In the genomic region with DNA sequence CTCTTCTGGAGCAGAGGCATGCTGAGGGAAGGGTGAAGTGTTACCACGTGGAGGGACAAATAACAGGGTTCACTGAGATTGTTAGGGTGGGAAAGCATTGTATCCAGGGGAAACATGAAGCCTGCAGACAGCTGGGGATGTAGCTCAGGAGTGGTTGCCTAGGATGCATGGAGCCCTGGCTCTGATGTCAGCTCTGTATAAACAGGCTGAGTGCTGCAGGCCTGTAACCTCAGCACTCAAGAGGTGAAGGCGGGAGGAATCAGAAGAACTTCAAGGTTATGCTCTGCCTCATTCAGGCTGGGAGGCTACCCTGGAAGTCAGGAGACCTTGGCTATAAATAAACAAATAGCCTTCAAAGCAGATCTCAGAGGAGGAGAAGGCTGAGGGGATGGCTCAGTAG, we compare ENCODE assay signal across 11 mouse cellular contexts. TPM values are rescaled to one million over a fixed set of nuclear protein-coding genes. Genes with fewer than 3 reads are reported as not detected.
DNase-seq lines count a peak whose midpoint lies in the region; ATAC-seq and TF ChIP-seq lines count a peak whose summit lies in the region.
"Had no signal": no experiment of that assay in that cellular context is flagged by ENCODE, and none has a peak within 500 bp of the region (broad histone marks: within the 10 kb centered on the region; RNA-seq: fewer than 3 reads in every experiment).

No protein-coding gene starts in this region.

- WGBS in midbrain, embryonic 12.5 days: 11% methylated on average over 2 of the region's 2 CpGs
- whole genome bisulfite sequencing in midbrain, embryonic 15.5 days: 23% methylated on average over 2 of the region's 2 CpGs
- WGBS in thymus, adult 2 months: 79% methylated on average over 2 of the region's 2 CpGs

- no peak for TF ChIP-seq CTCF in brain, embryonic 14.5 days (IDR thresholded peaks at IDR 0.05; ENCODE audit: borderline replicate concordance, extremely low read depth, insufficient read depth, insufficient read length)
- no peak for TF ChIP-seq CTCF in thymus, adult 2 months (IDR thresholded peaks at IDR 0.05; ENCODE audit: borderline replicate concordance, control insufficient read depth, extremely low read depth, insufficient read depth, low read length, poor library complexity)

- H3K4me2 ChIP-seq in midbrain, embryonic 12.5 days (replicated peaks): no peak overlapping the region
- no peak overlapping the region for H3K4me2 ChIP-seq in midbrain, embryonic 15.5 days

- peak overlapping the region; percentile 10; the same call in 1 of the 2 replicates for H3K27ac ChIP-seq in midbrain, embryonic 12.5 days (replicated peaks)
- no peak overlapping the region for H3K27ac ChIP-seq in midbrain, embryonic 15.5 days
- no peak overlapping the region for H3K27ac ChIP-seq in thymus, adult 2 months (ENCODE audit: control insufficient read depth, insufficient read depth, low read length)

- H3K4me3 ChIP-seq in midbrain, embryonic 12.5 days: no peak overlapping the region
- no peak overlapping the region for H3K4me3 ChIP-seq in midbrain, embryonic 15.5 days
- H3K4me3 ChIP-seq in thymus, adult 2 months (ENCODE audit: control insufficient read depth, insufficient read depth, low read length): no peak overlapping the region

- H3K27me3 ChIP-seq in midbrain, embryonic 12.5 days: no peaks in the 10 kb centered on the region
- no peaks in the 10 kb centered on the region for H3K27me3 ChIP-seq in midbrain, embryonic 15.5 days (replicated peaks)
- H3K27me3 ChIP-seq in thymus, adult 2 months (ENCODE audit: control insufficient read depth, insufficient read depth, low read length): no peaks in the 10 kb centered on the region
- H3K27me3 ChIP-seq: Patski had no signal

- intact Hi-C loops in heart, postnatal 36 days (cut with DNase I): loop anchor here (10.0 kb wide), 1 partner anchor 56 kb away; the partner anchor contains the start of gene Trpv2

- 0 out of 2 replicates have a peak, but pooled peaks cover 5% of the 10 kb centered on the region for H3K36me3 ChIP-seq in midbrain, embryonic 12.5 days
- H3K36me3 ChIP-seq in midbrain, embryonic 15.5 days (replicated peaks): 0 out of 2 replicates have a peak, but pooled peaks cover 2% of the 10 kb centered on the region
- H3K36me3 ChIP-seq in thymus, adult 2 months (ENCODE audit: control insufficient read depth, insufficient read depth, low read length): no peaks in the 10 kb centered on the region

- ATAC-seq in midbrain, embryonic 12.5 days (ENCODE audit: low FRiP score, low read depth): no peak
- ATAC-seq in midbrain, embryonic 15.5 days (replicated peaks): no peak
- ATAC-seq: inflammation-experienced regulatory T-cells, adult 6 months; lung, postnatal 0 days; Patski had no signal

- peaks cover 5% of the 10 kb centered on the region for H3K4me1 ChIP-seq in midbrain, embryonic 12.5 days
- H3K4me1 ChIP-seq in midbrain, embryonic 15.5 days: no peaks in the 10 kb centered on the region
- H3K4me1 ChIP-seq in thymus, adult 2 months (replicated peaks; ENCODE audit: control insufficient read depth, insufficient read depth, low read length): no peaks in the 10 kb centered on the region; the same call in 1 of the 2 replicates

- no peak for TF ChIP-seq POLR2A in brain, embryonic 14.5 days (IDR thresholded peaks at IDR 0.05; ENCODE audit: borderline replicate concordance, extremely low read depth, insufficient read depth, insufficient read length, poor library complexity, severe bottlenecking)
- TF ChIP-seq POLR2A in thymus, adult 2 months (IDR thresholded peaks at IDR 0.05; ENCODE audit: control insufficient read depth, extremely low read depth, insufficient read depth, low read length, poor library complexity): no peak

- no peaks in the 10 kb centered on the region for H3K9me3 ChIP-seq in midbrain, embryonic 12.5 days
- no peaks in the 10 kb centered on the region for H3K9me3 ChIP-seq in midbrain, embryonic 15.5 days

- H3K9ac ChIP-seq in midbrain, embryonic 12.5 days (replicated peaks): no peak overlapping the region
- no peak overlapping the region for H3K9ac ChIP-seq in midbrain, embryonic 15.5 days

- DNase-seq in heart, adult 11 months: peak; percentile 36
- no peak for DNase-seq in heart, postnatal 36 days
- peak; percentile 61 for DNase-seq in brain, embryonic 14.5 days (ENCODE audit: low read depth)
- DNase-seq in mesoderm, embryonic 11.5 days (ENCODE audit: low read depth, low spot score): peak; percentile 55
- DNase-seq in cerebellum, adult 8-10 months: no peak
- no peak for DNase-seq in thymus, adult 2 months

RNA-seq across cellular contexts. Expression of gene Cenpv, which starts 20.1 kb away (rescaled TPM):
- total RNA-seq in heart, postnatal 36 days (2021): 10 to 100 TPM; 22.8 to 25.0 TPM
- 73.6 and 86.9 TPM in 2 replicates for polyA plus RNA-seq in midbrain, embryonic 12.5 days (2016; fragmentation: Nextera tagmentation; extraction: Ambion mirVana)
- polyA plus RNA-seq in midbrain, embryonic 15.5 days (2015; fragmentation: Nextera tagmentation; extraction: Ambion mirVana): 67.0 and 67.3 TPM in 2 replicates
- polyA plus RNA-seq in brain, embryonic 14.5 days (2012; rRNA removed): 112 and 180 TPM in 2 replicates
- polyA plus RNA-seq in thymus, adult 2 months (2012; rRNA removed): 12.9 and 13.7 TPM in 2 replicates

RNA-seq across cellular contexts. Expression of gene Ubb, which starts 32.0 kb away (rescaled TPM):
- total RNA-seq in heart, postnatal 36 days (2021): 100 to 1,000 TPM; 708 to 720 TPM
- 3,778 and 3,810 TPM in 2 replicates for polyA plus RNA-seq in midbrain, embryonic 12.5 days (2016; fragmentation: Nextera tagmentation; extraction: Ambion mirVana)
- 4,689 and 4,874 TPM in 2 replicates for polyA plus RNA-seq in midbrain, embryonic 15.5 days (2015; fragmentation: Nextera tagmentation; extraction: Ambion mirVana)
- 4,191 and 5,062 TPM in 2 replicates for polyA plus RNA-seq in brain, embryonic 14.5 days (2012; rRNA removed)
- 2,301 and 2,384 TPM in 2 replicates for polyA plus RNA-seq in thymus, adult 2 months (2012; rRNA removed)

RNA-seq across cellular contexts. Expression of gene Trpv2, which starts 55.3 kb away (rescaled TPM):
- 1 to 10 TPM; 2.8 to 2.9 TPM for total RNA-seq in heart, postnatal 36 days (2021)
- 10.9 and 12.7 TPM in 2 replicates for polyA plus RNA-seq in midbrain, embryonic 12.5 days (2016; fragmentation: Nextera tagmentation; extraction: Ambion mirVana)
- 35.8 and 38.8 TPM in 2 replicates for polyA plus RNA-seq in midbrain, embryonic 15.5 days (2015; fragmentation: Nextera tagmentation; extraction: Ambion mirVana)
- 20.5 and 26.3 TPM in 2 replicates for polyA plus RNA-seq in brain, embryonic 14.5 days (2012; rRNA removed)
- 95.4 and 96.0 TPM in 2 replicates for polyA plus RNA-seq in thymus, adult 2 months (2012; rRNA removed)

Comparison
In these comparisons a context has a peak if more than half of its experiments do, and no peak if none do; other contexts are left out.
1. DNase-seq: peak in heart, adult 11 months (single experiment), brain, embryonic 14.5 days (single experiment) and mesoderm, embryonic 11.5 days (single experiment); none in heart, postnatal 36 days (0 of 2), cerebellum, adult 8-10 months (single experiment) and thymus, adult 2 months (single experiment).